Mouse (Mus musculus) left cerebral cortex, adult 8-10 months (tissue): ENCODE measurements around the gene Smco4. TPM values are rescaled to one million over a fixed set of nuclear protein-coding genes. Genes with fewer than 3 reads are reported as not detected.

Experiments used
- DNase-seq, 2 experiments: peaks; one replicate each; pipeline ENCODE4 v3.0.0; 2022; ENCODE audit warnings: low spot score in 2 of 2
- total RNA-seq, 4 experiments: library from RNA; stranded (reverse); gene quantifications; 2 replicates each; pipeline ENCODE4 v1.2.4; 2022

Gene Smco4
- total RNA-seq, 4 experiments from 2014 or later, result 3.6 to 6.2 (median 5.1) TPM

DNA sequence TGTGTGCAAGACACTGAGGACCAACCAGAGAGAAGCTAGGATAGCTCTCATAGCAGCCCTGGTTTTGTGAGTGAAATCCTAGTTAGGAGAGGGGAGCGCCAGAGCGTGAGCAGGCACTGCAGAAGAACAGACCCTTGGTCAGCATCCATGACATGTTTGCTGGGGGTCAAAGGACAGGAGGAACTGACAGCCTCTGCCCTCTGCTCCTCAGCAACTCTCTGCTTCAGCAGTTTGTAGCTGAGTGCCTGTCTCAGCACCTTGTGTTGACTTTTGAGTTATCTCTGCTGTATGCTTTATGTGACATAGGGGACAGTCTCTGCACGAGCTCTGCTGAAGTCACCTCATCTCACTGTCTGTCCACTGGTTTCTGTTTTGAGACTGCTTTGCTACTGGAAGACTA, 13.6 kb downstream of the Smco4 start:
- DNase-seq, result no peak

DNA sequence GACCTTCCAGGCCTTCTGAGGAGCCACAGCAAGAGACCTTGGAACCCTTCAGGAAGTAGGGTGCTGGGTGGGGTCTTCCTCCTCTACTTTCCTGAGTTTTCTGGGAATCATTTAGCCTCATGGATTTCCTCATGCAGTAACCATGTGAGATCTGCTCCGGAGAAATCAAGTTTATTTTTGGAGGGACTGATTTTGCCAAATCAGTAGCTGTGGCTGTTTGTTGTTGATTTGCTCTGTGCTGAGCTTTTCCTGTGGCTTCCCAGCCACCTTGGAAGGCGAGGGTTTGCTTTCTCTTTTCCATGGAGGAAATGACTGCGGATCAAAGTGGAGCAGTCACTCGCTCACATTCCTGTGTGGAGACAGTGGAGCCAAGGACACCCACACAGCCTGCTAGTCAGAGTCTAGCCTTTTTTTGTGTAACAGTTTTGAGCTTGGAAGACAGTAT, 14.2 kb downstream of the Smco4 start:
- DNase-seq, result no peak

DNA sequence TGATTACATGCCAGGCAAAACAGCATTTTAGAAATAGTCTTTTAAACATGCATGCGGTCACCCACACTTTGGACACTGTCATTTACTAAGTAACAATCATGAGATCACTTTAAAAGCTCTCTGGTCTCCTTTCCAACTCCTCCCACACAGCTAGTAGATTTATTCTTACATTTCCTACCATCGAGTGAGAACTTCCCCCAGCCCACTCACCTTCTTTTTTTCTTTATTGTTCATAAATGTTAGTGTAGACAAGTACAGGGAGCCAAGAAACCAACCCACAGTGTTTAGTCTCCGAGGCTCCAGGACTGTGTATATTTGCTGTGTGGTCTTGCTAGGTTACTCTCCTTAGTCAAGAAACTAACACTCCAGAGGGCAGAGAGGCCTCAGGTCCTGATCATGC, 16.1 kb downstream of the Smco4 start:
- DNase-seq, result no peak

DNA sequence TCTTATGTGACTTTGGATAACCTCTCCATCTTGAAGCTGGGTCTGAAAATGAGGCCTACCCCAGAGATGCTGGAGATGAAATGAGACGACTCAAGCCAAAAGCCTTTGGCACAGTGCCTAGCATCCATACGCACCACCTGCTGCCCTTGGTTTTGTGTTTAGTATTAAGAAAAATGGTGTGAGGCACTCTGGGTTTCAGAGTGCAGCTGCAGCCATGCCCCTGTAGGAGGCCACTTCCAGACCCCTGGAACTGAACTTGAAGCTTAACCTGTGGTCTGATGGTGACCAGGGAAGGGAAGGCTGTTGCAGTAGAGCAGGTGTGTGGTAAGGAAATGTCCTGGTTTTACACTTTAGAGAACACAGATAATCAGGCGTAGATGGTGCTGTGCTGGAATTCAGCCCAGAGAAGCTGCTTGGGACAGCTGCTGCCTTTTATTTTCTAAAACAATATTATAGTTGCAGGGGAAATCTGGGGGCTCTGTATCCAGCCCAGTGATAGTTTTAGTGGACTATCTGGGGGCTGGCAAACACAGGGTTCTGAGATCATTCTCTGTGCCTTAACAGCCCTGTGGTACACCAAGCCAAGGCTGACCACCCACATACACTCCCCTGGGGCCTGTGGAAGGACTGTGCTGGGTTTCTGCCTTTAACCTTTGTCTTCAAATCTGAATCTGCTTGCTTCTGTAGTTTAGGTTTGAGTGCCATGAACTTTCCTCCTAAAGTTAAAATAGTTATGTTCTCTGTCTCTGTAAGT, 17.5 kb downstream of the Smco4 start:
- DNase-seq, result no peak

DNA sequence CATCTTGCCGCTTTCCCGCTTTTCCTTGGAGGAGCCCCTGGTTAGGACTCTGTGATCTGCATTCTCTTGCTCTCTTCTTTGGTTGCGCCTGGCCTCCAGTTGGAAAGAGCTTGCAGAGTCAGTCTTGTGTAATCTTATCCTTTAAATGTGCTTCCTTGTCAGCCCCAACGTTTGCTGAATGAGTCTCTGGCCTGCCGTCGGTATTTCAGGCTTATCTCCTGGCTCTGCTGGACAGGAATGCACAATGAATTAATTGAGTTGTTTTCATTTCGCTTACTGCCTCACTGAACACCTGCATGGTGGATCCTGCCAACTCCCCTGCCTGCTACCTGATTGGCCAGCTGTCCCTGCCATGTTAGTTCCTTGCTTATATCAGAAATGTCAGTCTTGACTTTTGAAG, 19.7 kb downstream of the Smco4 start:
- DNase-seq, result no peak

DNA sequence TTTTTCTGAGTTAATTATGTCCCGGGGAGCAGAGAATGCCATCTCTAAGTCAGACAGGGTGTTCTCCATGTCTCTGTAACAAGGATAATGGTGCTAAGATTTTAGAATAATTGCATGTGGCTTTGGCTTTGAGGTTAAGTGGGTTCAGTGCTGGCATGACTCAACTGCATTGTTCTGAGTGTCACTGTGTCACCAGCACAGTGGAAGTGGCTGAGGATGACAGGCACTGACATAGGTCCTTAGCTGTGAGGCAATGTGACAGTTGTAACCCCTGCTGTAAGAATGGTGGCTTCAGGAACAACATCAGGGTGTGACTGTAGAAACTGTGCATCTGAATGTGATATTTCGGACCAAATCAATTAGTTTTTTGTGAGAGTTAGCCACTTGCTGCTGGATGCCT, 22.8 kb downstream of the Smco4 start:
- no peak for DNase-seq

DNA sequence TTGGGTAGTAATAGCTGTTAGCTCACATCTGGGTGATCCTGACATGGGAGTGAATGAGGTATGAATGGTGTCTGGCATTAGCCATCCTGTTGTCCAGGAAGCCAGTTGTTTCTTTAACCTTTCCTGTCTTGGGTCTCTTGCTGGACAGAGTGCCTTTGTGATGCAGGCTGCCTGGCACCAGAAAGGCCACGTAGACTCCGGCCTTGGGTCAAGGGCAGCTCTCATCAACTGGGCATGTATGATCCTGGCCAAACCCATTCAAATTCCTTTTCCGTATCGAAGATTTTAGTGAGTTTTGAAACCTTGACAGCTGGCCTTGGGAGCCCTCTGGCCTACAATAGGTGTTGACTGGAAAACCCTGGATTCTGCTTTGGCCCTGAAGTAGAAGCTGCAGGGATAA, 24.7 kb downstream of the Smco4 start:
- no peak for DNase-seq

DNA sequence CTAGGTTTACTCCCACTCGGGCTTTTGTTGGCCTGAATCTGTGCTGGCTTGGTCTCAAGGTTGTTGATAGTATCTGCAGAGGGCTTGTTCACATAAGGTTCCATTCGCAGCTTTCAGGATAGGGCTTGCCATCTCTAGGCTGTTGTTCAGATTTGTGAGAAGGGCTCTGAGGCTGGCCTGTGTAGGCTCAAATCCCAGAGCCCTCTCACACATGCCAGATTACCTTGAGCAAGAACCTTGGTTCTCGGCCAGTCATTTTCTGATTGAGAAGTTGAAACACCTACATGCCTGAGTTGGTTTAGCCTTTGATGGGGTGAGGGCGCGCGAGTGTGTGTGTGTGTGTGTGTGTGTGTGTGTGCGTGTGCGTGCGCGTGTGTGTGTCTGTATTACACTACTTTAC, 29.1 kb downstream of the Smco4 start:
- DNase-seq, result no peak

DNA sequence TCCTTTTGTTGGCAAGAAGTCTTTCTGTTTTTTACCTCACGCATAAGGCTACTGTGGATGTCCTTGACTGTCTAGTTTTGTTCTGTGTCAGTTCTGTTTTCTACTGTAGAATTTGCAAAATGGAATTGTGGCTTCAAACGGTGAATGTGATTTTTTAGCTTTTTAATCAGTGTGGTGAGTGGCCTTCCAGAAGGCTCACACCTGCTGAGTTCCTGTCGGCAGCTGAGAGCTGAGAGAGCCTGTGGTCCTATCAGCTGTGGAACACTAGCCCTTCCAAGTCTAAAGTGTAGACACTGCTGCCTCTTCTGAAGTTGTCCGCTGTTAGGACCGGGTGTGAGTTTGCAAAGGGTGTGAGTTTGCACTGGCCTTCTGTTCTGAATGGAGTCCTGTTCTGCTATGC, 29.7 kb downstream of the Smco4 start:
- no peak for DNase-seq

DNA sequence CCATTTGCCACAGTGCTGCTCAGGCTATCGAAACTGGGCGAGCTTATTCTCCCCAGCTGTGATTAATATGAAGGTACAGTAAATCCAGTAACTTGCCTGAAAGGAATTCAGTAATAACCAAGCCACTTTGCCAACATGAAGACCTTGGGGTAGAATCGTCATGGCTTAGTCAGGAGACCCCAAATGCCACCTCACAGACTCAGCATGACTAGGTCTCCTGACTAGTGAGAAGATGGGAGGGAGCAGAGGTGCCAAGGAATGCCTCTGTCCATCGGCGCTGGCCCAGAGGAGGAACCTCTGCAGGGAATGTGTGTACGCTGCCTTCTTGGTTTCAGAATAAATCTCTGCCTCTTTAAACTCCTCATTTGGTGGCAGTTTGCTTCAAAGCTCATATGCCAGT, 30.4 kb downstream of the Smco4 start:
- no peak for DNase-seq

DNA sequence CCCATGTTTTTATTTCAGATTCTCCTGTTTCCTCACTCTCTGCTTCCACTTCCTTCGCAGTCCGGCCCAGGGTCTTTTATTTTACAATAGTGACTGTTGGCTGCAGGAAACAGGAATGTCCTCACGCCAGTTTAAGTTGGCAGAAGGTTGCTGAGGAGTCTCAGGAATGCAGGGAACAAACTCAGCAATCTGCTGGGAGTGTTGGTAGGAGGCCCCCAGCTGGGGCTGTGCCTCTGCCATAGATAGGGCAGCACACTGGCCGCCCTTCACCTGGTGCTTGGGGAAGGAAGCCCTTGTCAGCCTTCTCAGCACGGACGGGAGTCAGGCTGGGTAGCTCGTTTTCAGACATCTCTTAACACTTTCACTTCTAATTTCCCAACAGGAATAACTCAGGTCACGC, 32.0 kb downstream of the Smco4 start:
- no peak for DNase-seq

DNA sequence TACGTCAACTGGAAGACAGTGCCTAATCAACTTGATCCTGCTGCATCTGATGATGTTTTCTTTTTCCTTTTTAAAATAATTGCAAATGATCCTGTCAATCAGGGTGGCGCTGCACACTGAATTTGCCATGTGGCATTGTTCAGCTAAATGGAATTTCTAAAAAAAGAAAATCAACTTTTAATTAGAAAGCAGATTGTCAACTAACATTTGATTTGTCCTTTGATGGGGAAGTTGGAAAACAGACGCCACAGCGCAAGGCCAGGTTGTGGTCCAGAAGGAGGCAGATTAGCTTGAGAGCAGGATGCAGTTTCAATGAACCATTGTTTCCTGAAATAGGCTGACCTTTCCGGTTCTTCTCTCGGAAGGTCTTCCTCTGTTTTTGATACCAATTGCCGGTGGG, 33.3 kb downstream of the Smco4 start:
- no peak for DNase-seq

DNA sequence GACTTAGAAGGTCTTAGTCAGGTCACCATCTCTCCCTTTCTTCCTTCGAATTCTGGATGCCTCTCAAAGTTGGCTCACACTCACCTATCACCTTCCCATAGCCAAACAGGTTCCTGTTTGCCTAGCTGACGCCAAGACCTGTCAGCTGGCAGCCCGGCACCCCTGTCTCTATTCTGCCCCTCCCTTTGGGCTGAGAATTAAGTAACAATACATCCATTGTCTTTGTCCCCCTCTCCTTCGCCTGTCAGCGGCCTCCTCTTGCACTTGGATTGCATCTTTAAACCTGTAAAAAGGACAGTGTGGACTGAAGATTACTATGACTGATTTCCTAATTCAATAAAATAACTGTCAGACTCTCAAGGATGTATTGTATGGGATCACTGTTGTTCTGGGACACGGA, 34.6 kb downstream of the Smco4 start:
- no peak for DNase-seq

DNA sequence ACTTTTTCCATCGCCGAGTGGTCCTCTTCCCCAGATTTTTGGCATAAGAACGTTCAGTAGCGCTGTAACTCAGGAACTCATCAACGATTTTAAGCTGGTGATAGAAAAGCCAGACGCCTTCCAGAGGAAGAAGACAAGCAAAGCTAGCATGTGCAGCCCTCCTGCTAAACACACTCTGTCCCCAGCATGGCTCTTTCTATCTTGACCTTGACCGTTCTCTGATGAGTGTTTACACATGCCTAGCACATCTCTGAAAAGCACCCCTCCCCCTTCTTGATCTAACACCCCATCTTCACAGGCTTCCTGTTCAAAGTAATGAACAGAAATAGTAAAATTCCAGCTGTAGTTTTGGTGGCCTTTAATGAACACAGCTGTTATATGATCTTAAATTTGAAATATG, 35.1 kb downstream of the Smco4 start:
- no peak for DNase-seq

DNA sequence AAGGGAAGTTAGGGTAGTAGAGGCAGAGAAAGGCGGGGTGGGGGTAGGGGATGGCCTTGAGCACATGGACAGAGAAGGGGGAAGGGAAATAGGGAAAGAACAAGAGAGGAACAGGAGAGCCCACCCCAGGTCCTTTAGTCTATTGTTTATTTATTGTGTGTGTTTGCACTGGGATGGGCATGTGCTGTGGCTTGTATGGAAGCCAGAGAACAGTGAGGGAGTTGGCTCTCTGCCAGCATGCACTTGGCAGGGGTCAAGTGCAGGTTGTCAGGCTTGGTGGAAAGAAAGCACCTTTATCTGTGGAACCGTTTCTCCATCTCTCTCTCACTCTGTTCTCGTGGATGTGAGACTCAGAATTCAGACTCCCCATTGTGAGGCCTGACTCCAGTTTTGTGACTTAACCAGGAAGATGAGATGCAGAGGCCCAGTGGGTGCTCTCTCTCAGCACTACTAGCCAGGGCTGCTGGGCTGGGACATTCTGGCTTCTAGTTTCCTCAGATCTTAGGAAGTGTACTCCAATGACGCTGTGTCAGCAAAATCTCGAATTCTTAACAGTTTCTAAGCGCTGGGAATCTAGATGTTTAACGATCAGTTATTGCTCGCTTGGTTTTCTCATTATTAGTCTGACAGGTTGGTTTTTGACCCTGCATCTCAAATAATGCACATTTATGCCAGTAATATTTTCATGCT, 36.2 kb downstream of the Smco4 start:
- DNase-seq, result no peak

DNA sequence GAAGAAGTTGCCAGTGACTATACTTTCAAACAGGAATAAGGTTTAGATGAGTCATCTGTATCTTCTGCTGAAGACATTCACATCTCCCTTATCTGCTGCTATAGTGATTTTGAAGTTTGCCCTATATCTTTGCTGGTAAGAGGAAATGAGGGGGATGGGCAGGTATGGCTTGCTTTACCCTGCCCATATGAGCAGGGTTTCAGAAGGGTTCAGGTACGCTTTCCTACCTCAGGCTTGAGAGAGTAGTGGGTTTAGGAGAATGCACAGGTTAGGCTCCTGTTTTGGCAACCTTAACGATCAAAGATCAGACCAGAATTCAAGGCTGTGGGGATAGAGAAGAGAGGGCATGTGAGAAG, 36.7 kb downstream of the Smco4 start:
- no peak for DNase-seq

DNA sequence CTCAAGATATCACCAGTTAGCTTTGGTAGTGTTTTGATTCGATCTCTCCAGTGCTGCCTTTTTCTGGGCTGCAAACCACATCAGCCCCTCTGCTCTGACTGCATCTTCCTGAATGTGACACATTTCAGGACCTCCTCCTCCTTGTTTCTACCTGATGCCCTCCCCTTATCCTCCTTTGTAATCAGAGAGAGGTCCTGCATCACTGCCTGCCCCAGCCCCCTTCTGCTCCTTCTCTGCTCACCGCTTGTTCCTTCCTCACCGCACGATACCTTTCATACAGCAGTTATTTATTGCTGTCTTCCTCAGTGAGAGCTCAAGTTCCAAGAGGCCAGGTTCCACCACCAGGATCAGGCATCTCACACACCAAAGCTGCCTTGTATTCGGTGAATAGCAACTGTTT, 38.0 kb downstream of the Smco4 start:
- no peak for DNase-seq

DNA sequence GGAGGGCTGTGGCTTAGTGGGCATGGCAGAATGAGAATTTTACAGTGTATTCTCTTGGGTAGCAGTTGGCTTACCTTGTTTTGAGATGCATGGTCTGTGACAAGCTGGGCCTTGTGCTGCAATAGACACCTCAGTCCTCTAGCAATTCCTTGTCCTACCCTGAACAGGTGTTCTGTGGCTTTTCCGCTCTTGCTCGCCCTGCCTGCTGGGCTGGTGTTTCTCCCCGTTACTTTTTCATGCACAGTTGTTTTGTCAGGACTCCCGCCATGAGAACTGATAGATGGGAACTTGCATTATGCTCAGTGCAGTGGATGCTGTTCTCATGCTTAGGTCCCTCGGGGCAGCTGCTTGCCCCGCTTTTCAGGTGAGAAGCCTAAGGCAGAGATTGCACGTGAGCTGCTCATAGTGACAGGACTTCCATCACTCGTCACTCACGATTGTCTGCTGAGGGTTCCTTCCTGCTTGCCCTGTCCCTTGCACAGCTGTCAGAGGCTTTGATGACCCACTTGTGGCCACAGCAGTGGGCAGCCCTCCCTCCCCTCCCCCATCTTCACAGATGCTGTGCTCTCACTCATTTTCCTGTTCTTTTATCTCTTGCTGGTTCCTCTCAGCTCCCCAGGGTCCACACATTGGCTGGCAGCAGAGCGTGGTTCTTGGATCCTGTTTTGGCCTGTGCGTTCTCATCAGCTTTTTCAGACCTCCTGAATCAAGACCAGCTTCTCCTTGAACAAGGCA, 40.3 kb downstream of the Smco4 start:
- DNase-seq, result no peak

DNA sequence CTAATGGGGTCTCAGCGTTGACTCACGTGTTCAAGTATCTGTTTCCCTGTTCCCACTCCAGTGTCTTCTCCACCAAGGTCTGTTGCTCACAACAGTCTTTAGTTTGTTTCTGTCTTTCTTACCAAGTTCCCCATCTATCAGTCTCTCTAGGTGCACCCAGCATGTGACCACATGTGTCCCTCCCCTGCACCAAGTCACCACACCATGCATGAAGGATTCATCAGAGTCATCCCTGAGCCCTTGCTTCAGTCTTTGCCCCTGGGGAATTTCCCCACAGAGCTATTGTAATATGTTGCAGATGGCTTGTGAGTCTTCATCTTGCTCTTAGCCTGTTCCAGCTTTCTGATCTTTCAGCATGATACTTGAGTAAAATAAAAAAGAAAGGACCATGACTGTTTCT, 40.9 kb downstream of the Smco4 start:
- DNase-seq, result no peak

DNA sequence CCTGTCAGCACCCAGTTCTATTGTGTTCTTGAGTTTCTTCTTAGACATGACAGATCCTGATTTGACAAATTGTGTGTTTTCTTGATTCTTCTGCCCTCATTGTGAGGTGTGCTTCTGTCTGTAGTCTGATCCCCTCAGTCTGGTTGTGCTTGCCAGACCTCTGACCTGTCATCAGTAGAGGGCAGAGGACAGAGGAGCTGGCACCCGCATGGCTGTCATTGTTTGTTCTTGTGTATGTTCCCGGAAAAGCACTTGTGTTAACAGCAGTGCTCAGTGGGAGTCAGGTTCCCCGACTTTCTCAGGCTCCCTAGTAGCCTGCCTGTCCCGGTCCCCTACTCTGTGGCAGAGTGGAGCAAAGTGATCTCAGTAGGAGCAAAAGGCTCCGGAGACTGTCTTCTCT, 42.2 kb downstream of the Smco4 start:
- no peak for DNase-seq

DNA sequence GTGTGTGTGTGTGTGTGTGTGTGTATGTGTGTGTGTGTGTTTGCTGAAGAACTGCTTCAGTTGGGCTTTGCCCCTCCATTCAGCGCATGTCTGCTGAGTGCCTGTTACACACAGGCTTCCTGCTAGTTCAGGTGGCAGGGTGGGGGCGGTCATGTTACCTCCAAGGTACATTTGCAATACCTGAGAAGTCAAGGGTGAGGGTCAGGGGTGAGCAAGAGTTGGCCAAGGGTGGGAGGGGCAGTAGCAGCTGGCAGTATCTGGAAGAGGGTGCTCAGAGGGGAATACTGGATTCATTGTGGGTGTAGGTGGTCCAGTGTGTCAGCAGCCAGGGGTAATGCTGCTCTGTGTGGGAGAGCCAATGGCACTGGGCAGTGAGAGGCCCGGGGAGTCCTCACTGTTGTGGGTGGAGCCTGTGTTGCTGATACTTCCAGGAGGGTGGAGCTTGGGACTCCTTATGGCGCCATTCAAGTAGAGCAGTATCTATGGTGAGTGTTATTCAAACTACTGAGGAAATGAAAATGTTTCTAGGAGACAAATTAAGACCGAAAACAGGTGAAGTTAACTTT, 43.7 kb downstream of the Smco4 start:
- DNase-seq, result no peak

DNA sequence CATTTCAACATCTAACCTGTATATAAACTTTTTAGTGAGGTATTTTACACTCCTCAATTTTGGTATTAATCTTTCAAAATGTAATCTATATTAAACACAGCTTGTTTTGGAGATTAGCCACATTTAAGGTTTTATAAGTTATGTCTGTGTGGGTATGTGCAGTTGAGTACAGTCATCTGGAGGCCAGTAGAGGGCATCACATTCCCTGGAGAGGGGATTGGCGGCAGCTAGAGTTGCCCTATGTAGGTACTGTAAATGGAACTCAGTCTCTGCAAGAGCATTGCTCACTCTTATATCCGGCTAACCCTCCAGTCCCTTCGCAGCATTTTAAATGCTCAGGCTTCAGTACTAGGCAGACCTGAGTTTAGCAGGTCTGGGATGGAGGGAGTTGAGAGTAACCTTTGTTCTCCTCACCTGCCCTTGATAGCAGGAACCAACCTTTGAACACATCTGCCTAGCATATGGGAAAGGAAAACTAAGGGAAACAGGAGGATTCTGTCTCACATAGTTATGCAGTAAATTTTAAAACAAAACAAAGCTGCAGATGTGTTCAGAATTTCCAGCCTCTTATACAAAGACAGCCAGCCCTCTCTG, 44.3 kb downstream of the Smco4 start:
- no peak for DNase-seq
